Comparison of ENCODE assay signal across 29 mouse cellular contexts in the genomic region with DNA sequence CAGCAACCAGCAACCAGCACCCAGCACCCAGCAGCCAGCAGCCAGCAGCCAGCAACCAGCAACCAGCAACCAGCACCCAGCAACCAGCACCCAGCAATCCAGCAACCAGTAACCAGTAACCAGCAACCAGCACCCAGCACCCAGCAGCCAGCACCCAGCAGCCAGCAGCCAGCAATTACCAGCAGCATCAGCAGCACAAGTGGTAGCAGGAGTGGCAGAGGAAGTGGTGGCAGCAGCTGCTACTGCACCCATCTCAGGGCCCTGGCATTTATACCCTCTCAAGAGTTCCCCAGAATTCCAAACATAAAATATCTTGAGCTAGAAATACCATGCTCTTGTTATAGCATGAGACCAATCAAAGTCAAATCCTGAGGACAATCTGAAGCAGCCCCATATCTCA.
DNase-seq lines count a peak whose midpoint lies in the region; ATAC-seq and TF ChIP-seq lines count a peak whose summit lies in the region.
"Had no signal": no experiment of that assay in that cellular context is flagged by ENCODE, and none has a peak within 500 bp of the region (broad histone marks: within the 10 kb centered on the region; RNA-seq: fewer than 3 reads in every experiment).

No protein-coding gene starts in this region.

- no peak overlapping the region for H3K4me3 ChIP-seq in bone marrow, adult 2 months (replicated peaks; ENCODE audit: control insufficient read depth, low read depth, low read length)
- H3K4me3 ChIP-seq: embryonic facial prominence, embryonic 12.5 days; heart, adult 2 months; heart, embryonic 12.5 days; limb, embryonic 12.5 days; liver, embryonic 15.5 days; midbrain, embryonic 13.5 days; neural tube, embryonic 15.5 days had no signal

- TF ChIP-seq CTCF in bone marrow, adult 2 months (IDR thresholded peaks at IDR 0.05; ENCODE audit: control insufficient read depth, insufficient read depth, low read length) = no peak

- peak; percentile 42 for DNase-seq in thymus, postnatal 14 days
- DNase-seq in thymus, adult 18-20 months = no peak
- DNase-seq in thymus, postnatal 4 days = peak; percentile 42
- DNase-seq in left cerebral cortex, adult 18-20 months (ENCODE audit: low spot score in 2 of 2) = no peak
- DNase-seq in right cerebral cortex, adult 2 months (ENCODE audit: low spot score in 2 of 2) = no peak
- DNase-seq: cerebellum, adult 8-10 months; cerebellum, postnatal 25 days; embryo, embryonic 11 days; gastrocnemius, postnatal 25 days; heart, adult 2 months; kidney, adult 9 months; kidney, postnatal 10 days; lung, embryonic 14.5 days; lung, postnatal 14 days; retina, postnatal 1 day; right cerebral cortex, postnatal 25 days; spleen, adult 18-20 months had no signal

- no peaks in the 10 kb centered on the region for H3K4me1 ChIP-seq in bone marrow, adult 2 months (ENCODE audit: control insufficient read depth, insufficient read depth, low read length)
- H3K4me1 ChIP-seq: embryonic facial prominence, embryonic 12.5 days; heart, embryonic 12.5 days; limb, embryonic 12.5 days; liver, embryonic 15.5 days; midbrain, embryonic 13.5 days; neural tube, embryonic 15.5 days had no signal

- peak; percentile 58 for ATAC-seq in megakaryocyte, adult 5-6 weeks (ENCODE audit: poor library complexity, severe bottlenecking)
- ATAC-seq: forebrain, embryonic 14.5 days; hindbrain, postnatal 0 days; intestine, embryonic 16.5 days; midbrain, embryonic 13.5 days; Patski had no signal

- H3K27ac ChIP-seq in bone marrow, adult 2 months (ENCODE audit: control insufficient read depth, insufficient read depth, low read depth, low read length, poor library complexity) = peak overlapping the region; percentile 43; the same call in 1 of the 2 replicates
- H3K27ac ChIP-seq: embryonic facial prominence, embryonic 12.5 days; heart, adult 2 months; hindbrain, postnatal 0 days; limb, embryonic 12.5 days; liver, embryonic 15.5 days; midbrain, embryonic 13.5 days; neural tube, embryonic 15.5 days had no signal

- no peak for TF ChIP-seq POLR2A in bone marrow, adult 2 months (IDR thresholded peaks at IDR 0.05; ENCODE audit: borderline replicate concordance, control insufficient read depth, low read depth, low read length)

Comparison
In these comparisons a context has a peak if more than half of its experiments do, and no peak if none do; other contexts are left out.
1. DNase-seq: peak in thymus, postnatal 14 days (single experiment) and thymus, postnatal 4 days (single experiment); none in thymus, adult 18-20 months (0 of 2), left cerebral cortex, adult 18-20 months (0 of 2) and right cerebral cortex, adult 2 months (0 of 2).